Mouse (Mus musculus) heart, postnatal 10 days (tissue): ENCODE data around the gene Mfsd2b. TPM values are rescaled to one million over a fixed set of nuclear protein-coding genes. Genes with fewer than 3 reads are reported as not detected.
"Not testable (repeated sequence)": the region's sequence is repeated elsewhere in the genome, so short reads cannot be mapped to it uniquely, and the experiment has no call there.

Source experiments
- DNase-seq, 2 experiments: peaks; one replicate each; pipeline ENCODE4 v3.0.0; 2021
- intact Hi-C: fragments of 180-260 bp; cut with DNase I; formaldehyde crosslinking; loops from one replicate; pipeline ENCODE4 v1.15.1; 2025
- total RNA-seq, 2 experiments: library from RNA; stranded (reverse); gene quantifications; 2 replicates each; pipeline ENCODE4 v1.2.3; 2021

Mfsd2b gene
- 1 to 10 TPM in 1 of 2 experiments, under 1 TPM in 1; 0.64 to 2.0 TPM for total RNA-seq

DNA sequence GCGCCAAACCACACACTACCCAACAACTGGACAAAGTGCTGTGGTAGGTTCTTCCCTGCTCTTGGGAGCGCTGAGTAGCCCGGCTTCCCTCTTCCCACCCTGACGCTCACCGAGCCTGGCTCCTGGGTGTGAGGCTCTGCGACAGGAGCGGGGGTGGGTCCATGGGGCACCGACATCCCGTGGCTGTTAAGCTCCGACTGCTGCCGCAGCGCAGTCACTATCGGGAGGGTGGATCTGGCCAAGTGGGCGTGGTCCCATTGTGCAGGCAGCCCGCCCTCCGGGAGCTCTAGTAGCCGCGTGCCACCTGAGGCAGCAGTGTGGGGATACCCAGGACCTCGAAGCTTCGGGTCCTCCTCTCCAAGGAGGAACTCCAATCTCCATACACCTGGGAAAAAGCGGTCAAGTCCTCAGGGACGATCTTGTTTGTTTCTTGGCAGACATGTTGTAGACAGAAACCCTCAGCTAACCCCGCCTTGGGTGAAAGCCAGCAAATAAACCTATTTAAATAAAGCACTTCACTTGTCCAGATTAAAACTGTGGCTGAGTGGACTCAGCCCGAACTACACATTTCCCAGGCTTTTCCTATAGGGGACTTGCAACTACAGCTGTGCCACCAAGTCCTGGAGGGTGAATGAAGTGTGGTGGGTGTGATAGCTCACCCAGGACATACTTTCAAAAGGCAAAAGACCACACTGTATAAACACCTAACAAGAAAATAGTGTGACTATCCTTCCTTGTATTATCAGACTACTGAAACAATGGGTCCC, at the start of gene Mfsd2b:
TSS of gene Mfsd2b (minus strand) at position 199 of the 767 bp plus-strand sequence.
- intact Hi-C loops, result no loop called here
- peak; percentile 71 to 78 for DNase-seq

DNA sequence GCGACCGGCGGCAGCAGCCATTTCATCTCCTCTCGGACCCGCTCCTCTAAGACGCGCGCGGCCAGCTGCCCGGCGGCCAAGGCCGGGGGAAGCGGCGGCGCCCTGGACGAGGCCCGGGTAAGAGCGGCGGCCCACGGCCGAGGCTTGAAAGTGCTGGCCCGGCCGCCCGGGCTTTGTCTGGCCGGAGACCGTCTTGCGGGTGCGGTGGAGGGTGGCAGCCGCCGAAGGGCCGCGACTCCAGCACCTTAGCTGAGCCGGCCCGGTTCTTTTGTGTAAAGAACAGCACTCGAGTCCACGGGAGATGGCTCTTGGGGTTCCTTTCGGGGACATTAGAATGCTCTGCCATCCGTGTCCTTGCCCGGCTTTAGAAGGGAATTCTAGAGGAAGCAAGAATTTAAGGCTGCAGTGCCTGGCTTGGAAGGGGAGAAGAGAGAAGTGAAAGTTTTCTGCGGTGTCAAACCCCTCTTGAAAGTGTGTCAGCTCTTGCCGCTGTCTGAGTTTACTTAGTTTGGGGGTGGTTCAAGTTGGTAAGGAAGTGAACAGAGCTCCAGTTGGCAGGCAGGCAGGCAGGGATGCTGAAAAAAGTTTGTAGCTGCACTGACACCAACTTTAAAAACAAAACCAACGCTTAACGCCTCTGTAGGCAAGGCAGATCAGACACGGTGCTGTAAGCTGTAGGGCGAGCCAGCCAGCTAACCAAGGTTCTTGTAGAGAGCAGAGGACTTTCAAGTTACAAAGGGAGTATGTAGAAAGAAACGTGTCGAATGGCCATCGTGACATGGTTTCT, 43.8 kb upstream of the Mfsd2b start:
- peak; percentile 72 to 74 for DNase-seq
- intact Hi-C loops, result loop anchor here (2.0 to 5.0 kb wide), 4 partner anchors 54 to 149 kb away; partner anchors contain the start of genes Fam228b, Pfn4 and Sf3b6

DNA sequence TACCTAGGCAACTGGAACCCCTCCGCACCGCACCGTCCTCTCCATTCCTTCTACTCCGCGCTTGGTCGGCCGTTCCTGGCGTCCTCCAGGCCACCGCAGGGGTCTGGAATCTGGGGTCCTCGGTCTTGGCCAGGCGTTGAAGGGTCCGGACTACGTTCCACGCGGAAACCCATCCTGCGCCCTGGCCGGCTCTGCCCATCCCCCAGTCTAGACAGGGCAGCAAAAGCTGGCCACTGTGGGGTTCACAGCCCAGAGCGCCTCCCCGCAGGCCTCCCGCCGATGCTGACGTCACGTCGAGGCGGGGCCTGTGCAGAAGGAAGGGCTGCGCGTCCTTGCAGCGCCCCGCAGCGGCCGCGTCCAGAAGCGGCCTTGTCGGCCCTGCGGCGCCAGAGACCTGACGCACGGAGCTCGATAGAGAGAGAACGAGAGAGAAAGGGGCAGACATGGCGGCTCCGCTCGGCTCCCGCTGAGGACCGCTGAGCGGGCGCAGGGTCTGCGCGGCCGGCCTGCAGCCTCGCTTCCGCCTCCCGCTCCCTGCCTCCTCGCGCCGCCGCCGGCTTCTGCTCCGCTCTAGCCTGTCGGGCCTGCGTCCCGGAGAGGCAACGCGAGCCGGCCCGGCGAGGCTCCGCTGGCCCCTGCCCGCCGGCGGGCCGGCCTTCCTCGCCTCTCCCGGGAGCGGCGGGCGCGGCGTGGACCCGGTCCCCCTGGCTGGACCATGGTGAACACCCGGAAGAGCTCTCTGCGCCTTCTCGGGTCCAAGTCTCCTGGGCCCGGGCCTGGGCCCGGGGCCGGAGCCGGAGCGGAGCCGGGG, 43.0 kb upstream of the Mfsd2b start, which contains the start of gene Atad2b:
TSS of gene Atad2b (plus strand) at position 360 of the 811 bp plus-strand sequence.
- intact Hi-C loops, result loop anchor here (2.0 to 5.0 kb wide), 4 partner anchors 55 to 148 kb away; partner anchors contain the start of genes Fam228b, Pfn4 and Sf3b6
- peak; percentile 98 for DNase-seq

DNA sequence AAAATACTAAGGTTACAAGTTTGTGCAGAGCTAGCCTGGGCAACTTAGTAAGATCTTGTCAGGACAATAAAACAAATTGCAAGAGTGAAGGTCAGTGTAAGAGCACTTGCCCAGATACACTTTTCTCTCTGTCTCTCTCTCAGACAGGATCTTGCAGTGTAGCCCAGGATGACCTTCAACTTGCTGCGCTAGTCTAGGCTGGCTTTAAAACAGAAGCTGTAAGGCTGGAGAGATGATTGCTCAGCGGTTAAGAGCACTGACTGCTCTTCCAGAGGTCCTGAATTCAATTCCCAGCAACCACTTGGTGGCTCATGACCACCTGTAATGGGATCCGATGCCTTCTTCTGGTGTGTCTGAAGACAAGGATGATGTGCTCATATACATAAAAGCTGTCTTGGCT, 40.8 kb upstream of the Mfsd2b start:
- intact Hi-C loops, result loop anchor here (5.0 kb wide), 2 partner anchors 57 to 98 kb away; partner anchors contain the start of gene Sf3b6
- DNase-seq, result no peak

DNA sequence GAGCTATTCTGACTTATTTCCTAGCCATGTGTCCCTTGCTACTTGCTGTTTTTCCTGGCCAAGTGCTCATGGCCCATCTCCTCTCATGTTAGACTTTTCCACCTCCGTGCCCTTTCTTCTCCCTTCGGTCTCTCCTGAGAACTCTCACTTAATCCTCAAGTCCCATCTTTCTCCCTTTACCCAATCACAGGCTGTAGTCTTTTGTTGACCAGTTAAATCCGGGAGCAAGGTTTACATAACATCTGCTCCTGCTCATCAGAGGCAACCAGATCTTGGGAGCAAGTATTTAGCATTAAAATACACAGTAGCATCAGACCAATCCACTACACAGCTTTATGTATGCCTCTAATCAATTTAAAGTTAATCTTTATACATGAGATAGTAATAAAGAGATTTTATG, 40.3 kb upstream of the Mfsd2b start:
- DNase-seq, result no peak
- intact Hi-C loops, result no loop called here

DNA sequence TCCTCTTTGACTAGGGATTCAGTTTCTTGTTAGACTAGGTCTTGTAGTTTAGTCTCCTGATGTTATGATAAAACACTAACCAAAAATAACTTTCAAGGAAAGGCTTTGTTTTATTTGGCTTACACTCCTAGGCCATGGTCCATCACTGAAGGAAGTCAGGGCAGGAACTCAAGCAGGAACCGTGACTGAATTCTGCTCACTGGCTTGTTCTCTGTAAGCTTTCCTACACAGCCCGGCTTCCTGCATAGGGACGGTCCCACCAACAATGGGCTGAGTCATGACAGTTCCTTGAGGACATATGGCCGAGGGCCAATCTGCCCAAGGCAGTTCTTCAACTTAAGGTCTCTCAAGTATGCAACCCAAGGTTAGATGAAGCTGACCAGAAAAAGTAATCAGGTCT, 37.6 kb upstream of the Mfsd2b start:
- intact Hi-C loops, result no loop called here
- peak in 1 of 2 experiments; percentile 13 for DNase-seq

DNA sequence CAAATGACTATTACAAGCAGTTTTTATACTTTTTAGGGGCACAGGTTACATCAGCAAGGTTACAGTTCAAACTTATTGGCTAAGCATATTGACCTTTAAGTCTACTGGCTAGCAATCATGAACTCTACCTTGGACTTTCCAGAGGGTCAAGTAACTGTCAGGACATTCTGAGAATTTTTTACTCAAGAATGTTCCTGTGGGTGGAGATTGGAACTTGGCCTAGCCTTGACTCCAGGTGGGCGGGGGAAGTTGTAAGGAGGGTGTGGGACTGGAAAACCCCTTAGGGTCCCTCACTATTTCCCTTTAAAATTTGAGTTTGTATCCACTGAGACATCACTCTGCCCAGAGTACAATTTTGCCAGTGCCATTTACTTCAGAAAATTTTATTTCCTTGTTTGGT, 36.3 kb upstream of the Mfsd2b start:
- DNase-seq, intact Hi-C loops: not testable (repeated sequence)

DNA sequence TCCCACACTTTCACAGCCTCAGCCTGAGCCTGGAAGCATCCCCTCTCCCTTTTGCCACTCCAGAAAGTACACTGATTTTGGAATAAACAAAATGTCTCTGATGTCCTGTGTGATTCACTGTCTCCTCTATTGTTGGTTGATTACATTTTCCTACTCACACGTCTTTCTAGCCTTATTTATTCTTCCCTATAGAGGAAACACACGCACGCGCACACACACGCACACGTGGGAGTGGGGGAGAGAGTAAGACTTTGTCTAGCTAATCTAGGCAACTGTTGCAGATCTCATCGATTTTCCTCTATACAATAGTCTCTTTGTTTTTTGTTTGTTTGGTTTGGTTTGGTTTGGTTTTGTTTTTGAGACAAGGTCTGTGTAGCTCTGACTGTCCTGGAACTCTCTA, 34.2 kb upstream of the Mfsd2b start:
- DNase-seq, result no peak
- intact Hi-C loops, result loop anchor here (5.0 kb wide), 1 partner anchor 66 kb away; the partner anchor contains the start of genes Fkbp1b and Wdcp

DNA sequence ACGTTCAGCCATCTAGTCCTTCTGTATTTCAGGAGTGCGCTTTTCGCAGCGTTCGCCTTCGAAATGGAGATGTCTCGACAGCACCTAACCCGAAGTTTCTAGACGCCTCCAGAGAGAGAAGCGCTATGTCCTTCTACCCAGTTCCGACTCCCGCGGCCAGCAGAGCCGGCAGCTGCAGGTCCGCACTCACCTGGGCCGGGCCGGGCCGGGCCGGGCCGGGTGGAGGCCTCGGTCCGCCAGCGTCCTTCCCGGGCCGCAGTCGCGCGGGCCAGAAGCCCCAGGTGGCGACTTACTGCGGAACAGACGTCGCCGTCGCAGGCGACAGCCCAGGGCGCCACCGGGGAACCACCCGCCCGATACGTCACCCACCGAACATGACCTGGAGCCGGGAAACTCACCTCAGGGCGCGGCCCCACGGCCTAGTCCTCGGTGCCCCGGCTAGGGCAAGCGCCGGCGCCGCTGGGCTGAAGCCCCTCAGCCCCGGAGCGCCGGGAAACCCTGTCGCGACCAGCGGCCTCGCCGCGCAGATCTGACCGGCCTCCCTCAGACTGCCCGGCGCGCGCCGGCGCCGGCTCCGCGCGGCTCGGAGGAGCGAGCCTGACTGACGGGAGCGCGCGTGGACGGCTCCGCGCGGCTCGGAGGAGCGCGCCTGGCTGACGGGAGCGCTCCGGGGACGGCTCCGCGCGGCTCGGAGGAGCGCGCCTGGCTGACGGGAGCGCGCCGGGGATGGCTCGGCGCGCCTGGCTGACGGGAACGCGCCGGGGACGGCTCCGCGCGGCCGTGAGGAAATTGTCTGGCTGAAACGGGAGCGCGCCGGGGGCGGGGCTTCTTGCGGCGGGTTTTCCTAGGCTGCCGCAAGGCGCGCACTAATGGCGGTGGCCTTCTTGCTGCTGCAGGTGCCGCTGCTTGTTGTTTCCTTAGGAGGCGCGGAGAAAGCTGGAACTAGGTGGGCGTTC, 33.1 kb upstream of the Mfsd2b start, which contains the start of gene Ubxn2a:
TSS of gene Ubxn2a (minus strand) at position 755 of the 956 bp plus-strand sequence.
- DNase-seq, result peak; percentile 96 to 97
- intact Hi-C loops, result loop anchor here (5.0 kb wide), 1 partner anchor 65 kb away; the partner anchor contains the start of genes Fkbp1b and Wdcp

DNA sequence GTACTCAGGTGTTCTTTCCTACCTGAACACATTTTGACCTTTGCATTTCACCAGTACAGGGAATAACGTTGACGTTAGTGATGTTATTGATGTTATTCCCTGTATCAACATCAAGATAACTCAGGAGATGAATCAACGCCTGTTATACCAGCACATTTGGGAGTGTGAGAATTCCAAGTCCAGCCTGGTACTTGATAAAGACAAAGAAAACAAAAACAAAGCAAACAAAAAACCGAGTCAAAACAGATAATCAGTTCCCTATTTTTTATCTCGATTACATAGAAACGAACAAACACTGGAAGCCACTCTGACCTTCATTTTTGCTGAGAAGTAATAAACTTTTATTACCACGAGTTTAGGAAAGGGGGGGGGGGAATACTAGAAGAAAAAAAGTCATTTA, 32.3 kb upstream of the Mfsd2b start:
- intact Hi-C loops, result loop anchor here (5.0 kb wide), 1 partner anchor 64 kb away; the partner anchor contains the start of genes Fkbp1b and Wdcp
- no peak for DNase-seq

DNA sequence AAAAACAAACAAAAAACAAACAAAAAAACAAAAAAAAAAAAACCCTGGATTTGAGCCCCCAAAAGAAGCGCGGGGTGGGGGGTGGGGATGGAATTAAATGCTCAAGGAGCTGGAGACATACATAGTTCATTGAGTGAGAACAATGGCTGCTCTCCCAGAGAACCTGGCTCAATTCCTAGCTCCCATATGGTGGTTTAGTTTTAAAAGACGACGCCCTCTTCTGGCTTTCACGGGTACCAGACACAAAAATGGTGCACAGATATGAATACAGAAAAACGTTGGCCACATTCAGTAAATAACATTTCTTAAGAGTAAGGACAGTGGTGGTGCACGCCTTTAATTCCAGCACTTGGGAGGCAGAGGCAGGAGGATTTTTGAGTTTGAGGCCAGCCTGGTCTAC, 31.8 kb upstream of the Mfsd2b start:
- intact Hi-C loops, result loop anchor here (5.0 kb wide), 1 partner anchor 64 kb away; the partner anchor contains the start of genes Fkbp1b and Wdcp

DNA sequence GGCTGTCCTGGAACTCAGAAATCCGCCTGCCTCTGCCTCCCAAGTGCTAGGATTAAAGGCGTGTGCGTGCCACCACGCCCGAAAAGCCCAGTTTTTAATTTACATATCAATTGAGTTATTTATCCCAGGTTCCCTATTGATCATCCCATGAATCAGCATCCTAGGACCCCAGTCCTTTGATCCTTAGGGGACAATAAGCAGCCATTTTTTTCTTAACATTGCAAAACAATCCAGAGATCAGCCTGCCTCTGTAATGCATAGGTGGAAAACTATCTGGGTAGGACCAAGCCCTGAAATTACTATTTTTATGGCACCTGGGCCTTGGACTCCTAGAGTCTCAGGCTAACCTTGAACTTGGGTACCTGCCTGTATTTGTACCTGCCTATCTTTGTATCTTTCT, 23.9 kb upstream of the Mfsd2b start:
- DNase-seq, result no peak
- intact Hi-C loops, result no loop called here

More for the DNA sequence above, 31.8 kb upstream of the Mfsd2b start:
- no peak for DNase-seq

DNA sequence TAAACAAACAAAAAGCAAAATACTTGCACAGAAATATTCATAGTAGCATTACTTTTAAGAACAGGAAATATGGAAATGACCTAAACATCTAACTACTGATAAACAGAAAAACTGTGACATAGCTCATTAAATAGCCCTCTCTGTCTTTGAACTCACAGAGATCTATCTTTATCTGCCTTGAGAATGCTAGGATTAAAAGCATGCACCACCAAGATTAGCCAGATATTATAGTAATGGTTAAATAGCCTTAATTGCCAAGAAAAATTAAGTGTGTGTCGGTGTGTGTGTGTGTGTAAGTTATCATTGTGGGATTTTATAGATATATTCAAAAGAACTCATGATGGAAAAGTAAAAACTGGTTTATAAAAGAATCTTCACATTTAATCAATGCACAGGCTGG, 15.7 kb upstream of the Mfsd2b start:
- intact Hi-C loops, result no loop called here
- DNase-seq, result no peak

DNA sequence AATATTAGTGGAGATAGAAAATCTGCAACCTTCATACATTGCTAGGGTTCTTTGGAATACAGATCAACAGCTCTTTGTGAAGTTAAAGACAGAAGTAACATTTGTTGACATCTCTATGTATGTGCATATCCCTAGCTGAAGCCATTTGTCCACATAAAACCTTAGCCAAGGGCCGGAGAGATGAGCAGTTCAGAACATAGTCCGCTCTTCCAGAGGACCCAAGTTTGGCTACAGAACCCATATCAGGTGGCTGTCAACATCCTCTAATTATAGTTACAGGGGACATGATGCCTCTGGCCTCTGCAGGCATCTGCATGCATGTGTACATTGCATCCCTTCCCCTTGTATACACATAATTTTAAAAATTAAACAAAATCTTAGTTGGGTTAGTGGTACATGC, 15.1 kb upstream of the Mfsd2b start:
- intact Hi-C loops, result no loop called here
- no peak for DNase-seq

DNA sequence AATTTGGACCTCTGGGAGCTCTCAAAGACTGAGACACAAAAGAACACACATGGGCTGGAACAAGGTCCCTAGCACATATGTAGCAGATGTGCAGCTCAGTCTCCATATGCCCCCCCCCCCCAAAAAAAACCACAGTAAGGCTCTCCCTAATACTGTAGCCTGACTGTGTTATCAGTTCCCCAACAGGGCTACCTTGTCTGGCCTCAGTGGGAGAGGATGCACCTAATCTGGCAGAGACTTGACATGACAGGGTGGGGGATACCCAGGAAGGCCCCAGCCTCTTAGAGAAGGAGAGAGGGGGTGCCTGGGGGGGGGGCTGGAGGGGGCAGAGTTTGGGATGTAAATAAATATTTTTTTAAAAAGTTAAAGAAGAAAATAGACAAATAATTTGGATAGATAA, 14.6 kb upstream of the Mfsd2b start:
- intact Hi-C loops, result no loop called here
- DNase-seq, result no peak

DNA sequence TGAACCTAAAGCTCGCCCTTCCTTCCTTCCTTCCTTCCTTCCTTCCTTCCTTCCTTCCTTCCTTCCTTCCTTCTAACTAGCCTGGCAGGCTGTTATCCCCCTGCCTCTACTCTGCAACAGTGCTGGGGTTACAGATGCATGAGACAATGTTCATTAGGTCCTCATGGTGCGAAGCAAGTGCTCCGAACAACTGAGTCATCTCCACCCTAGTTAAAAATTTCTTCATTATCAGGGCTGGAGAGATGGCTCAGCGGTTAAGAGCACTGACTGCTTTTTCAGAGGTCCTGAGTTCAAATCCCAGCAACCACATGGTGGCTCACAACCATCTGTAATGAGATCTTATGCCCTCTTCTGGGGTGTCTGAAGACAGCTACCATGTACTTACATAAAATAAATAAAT, 12.4 kb upstream of the Mfsd2b start:
- DNase-seq, intact Hi-C loops: not testable (repeated sequence)

DNA sequence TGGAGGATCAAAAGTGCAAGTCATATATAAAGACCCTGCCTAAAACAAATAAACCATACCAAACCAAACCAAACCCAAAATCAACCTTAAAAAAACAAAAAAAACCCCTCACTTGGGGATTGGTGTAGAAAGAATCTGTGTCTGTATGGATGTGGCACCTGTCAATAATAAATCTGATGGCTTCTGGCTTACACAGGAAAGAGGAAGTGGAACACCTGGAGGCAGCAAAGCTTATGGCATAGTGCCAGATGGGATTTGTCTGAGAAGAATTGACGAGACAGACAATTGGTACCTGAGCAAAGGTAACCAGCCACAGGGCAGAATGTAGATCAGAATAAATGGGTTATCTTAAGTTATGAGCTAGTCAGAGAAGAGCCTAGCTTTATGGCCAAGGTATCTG, 10.9 kb upstream of the Mfsd2b start:
- DNase-seq, result no peak
- intact Hi-C loops, result no loop called here

DNA sequence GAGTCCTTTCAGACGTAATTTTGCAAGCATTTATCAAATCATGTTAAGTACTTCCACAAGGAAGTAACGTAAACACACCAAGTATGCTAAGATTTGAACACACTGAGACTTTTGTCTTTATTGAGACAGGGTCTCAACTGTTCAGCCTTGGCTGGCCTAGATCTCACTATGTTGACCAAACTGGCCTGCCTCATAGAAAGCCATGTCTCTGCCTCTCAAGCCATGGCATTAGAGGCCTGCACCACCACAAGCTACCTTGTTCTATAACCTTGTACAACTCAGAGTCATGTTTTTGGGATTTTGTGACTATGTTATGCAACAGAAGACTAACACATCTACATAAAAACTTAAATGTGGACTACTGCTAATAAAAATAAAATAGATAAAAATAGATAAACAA, 7.9 kb upstream of the Mfsd2b start:
- no peak for DNase-seq
- intact Hi-C loops, result no loop called here

DNA sequence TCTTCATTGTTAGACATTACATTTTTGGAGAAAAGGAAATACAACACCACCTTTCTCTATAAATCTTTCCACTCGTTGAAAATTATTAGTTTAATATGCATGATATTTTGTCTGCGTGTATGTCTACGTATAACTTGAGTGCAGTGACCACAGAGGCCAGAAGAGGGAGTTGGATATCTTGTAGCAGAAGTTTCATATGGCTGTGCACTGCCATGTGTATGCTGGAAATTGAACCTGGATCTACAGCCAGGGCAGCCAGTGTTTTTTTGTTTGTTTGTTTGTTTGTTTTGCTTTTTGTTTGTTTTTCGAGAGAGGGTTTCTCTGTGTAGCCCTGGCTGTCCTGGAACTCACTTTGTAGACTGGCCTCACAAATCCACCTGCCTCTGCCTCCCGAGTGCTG, 4.9 kb upstream of the Mfsd2b start:
- DNase-seq, result no peak
- intact Hi-C loops, result no loop called here
